Mouse (Mus musculus) thymus, postnatal 0 days (tissue): ENCODE data around the gene Psmd2. TPM values are rescaled to one million over a fixed set of nuclear protein-coding genes. Genes with fewer than 3 reads are reported as not detected.
"Not testable (repeated sequence)": the region's sequence is repeated elsewhere in the genome, so short reads cannot be mapped to it uniquely, and the experiment has no call there.

ENCODE experiments used
- DNase-seq: peaks from one replicate; pipeline ENCODE4 v3.0.0-alpha.2; 2015; ENCODE audit warnings: low spot score
- polyA plus RNA-seq: library from polyadenylated mRNA; unstranded; fragments of >200 nt; fragmentation: Nextera tagmentation; extraction: Ambion mirVana; gene quantifications from 2 replicates; pipeline ENCODE4 v1.2.1, GENCODE M21; 2015

Gene Psmd2
- polyA plus RNA-seq, 1 experiment from 2014 or later, result 264 TPM

DNA sequence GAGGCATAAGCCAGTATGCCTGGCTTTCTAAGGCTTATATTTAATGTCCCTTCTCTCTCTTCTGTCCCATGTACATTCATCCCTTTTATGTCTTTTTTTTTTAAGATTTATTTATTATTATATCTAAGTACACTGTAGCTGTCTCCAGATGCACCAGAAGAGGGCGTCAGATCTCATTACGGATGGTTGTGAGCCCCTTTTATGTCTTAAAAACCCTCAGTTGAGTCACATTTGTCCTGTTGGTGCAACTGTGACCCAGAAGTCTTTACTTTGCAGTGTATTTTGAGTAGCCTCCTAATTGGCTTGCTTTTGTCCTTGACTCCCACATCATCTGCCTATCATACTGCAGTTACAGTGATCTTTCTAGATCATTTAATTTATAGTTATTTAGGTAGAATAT is 1.9 kb downstream of the Psmd2 start:
- DNase-seq, result no peak

DNA sequence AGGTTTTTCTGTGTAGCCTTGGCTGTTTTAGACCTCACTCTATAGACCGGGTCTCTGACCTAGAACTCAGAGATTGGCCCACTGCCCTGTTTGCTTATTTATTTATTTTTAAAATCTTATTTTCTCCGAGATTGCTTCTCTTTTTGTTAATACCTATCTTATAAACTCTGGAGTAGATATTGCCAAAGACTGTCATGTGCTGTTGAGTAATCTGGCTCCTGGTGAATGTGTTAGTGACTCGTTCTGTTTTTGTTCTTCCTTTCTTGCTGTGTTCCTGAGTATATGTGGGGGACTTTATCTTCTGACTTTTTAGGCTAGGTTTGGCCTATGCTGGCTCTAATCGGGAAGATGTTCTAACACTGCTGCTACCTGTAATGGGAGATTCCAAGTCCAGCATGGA is 6.2 kb downstream of the Psmd2 start:
- no peak for DNase-seq

DNA sequence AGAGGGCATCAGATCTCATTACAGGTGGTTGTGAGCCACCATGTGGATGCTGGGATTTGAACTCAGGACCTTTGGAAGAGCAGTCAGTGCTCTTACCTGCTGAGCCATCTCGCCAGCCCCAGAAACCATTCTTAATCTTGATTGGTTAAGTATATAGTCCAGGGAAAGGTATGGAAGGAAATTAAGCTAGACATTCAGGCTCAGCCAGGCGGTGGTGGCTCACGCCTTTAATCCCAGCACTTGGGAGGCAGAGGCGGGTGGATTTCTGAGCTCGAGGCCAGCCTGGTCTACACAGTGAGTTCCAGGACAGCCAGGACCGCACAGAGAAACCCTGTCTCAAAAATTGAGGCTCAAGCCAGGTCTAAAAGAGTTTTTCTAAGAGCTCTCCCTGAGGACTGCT is 16.6 kb downstream of the Psmd2 start, which contains the start of gene Eif4g1:
Gene Eif4g1, plus strand, starts transcription at position 301 of the 400 bp plus-strand sequence.
- DNase-seq, result not testable (repeated sequence)

DNA sequence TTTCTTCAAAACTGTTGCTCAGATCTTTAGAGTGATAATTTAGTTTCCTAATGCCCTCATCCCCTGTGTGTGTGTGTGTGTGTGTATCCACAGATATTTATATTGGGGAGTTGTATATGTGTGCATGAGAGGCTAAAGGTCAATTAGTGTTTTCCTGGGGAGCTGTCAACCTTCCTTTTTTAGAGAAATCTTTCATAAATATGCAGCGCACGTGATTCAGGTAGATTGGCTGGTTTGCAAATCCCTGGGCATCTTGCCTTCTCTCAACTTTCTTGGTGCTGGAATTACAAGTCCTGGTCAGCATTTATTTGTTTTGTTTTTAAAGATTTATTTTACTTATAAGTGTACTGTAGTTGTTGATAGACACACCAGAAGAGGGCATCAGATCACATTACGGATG is 18.8 kb downstream of the Psmd2 start:
- no peak for DNase-seq

DNA sequence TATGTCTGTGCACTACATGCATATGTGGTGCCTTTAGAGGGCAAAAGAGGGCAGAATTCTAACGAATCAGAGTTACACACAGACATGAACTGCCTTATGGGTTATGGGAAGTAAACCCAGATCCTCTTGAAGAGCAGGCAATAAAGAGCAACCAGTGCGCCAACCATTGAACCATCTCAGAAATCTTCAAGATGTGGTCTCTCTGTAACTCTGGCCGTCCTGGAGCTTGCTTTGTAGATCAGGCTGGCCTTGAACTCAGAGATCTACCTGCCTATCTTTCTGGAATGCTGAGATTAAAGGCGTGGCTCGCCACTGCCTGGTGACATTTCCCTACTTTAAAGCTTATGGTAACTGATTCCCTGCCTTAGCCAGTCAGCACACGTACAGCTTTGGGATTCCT is 20.4 kb downstream of the Psmd2 start:
- peak; percentile 21 for DNase-seq

DNA sequence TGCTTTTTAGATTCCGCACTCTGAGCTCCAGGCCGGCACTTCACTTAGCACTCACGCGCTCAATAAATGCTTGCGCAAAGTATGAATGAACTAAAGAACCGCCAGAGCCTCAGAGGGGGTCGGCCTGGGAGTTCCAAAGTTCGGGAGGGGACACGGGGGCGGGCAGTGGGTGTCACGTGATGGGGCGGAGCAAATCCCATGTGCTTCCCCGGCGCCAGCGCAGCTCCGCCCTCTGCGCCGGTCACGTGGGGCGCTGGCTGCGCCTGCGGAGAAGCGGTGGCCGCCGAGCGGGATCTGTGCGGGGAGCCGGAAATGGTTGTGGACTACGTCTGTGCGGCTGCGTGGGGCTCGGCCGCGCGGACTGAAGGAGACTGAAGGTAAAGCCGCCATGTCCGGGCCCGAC is 21.0 kb downstream of the Psmd2 start:
- DNase-seq, result peak; percentile 93

DNA sequence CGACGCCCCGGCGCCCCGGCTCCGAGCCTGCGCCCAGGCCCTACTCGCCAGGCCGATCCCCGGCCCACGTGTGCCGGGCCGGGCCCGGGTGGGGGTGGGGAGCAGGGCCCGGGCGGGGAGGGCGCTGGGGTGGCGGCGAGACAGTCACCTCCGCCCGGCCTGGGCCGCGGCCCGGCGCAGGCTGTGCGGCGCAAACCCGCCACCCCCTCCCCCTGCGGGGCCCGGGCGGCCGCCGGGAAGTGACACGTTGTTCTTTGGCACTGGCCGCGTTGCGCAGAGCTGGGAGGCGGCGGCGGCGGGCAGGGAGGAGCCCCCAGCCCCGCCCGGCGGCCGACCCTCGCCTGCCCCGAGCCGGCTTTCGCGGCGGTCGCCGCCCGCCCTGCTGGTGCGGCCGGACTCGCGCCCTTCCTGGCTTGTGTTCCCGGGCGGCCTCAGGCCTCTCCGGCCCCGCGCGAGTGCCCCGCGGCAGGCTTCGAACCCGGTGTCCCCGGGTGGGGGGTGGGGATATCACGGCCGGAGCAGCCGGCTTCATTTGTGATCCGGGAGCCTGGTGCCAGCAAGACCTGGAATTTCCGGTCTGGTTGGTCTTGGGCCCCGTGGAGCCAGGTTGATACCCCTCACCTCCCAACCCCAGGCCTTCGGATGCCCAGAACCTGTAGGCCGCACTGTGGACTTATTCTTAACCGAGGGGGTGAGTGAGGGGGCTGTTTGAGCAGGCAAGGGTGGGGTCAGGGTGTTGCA is 21.7 kb downstream of the Psmd2 start:
- peak; percentile 10 for DNase-seq

DNA sequence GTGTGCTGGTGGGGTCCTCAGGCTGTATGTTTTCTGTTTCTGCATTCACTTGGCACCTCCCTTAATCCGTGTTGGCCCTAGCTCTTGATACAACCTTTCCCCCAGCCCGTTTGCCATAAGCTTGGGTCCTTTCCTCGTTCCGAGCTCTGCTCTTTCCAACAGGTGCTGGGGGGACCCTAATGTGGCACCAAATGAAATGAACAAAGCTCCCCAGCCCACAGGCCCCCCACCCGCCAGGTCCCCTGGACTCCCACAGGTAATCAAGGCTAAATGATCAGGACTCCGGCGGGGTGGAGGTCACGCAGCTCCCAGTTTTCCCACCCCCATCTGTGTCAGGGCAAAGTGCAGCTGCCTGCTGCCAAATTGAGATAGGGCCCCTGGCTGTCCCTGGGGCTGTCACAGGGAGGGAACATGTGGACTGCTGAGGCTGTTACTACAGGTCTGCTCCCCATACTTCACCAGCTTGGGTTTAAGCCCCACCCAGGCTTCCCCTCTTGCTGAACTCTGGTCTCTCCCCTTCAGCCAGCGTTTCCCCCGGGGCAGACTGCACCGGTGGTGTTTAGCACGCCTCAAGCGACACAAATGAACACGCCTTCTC is 22.4 kb downstream of the Psmd2 start:
- peak; percentile 39 for DNase-seq

DNA sequence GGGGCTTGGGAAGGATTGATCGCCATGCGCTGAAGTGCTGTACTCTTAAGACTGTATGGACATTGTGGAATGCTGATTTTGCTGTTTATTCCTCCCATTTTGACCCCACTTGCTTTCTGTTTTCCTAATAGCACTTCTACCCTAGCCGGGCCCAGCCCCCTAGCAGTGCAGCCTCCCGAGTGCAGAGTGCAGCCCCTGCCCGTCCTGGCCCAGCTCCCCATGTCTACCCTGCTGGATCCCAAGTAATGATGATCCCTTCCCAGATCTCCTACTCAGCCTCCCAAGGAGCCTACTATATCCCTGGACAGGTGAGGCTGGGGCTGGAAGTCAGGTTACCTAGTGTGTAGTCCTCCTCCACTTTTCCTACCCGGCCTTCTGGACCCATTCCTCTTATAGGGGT is 23.8 kb downstream of the Psmd2 start:
- DNase-seq, result no peak

DNA sequence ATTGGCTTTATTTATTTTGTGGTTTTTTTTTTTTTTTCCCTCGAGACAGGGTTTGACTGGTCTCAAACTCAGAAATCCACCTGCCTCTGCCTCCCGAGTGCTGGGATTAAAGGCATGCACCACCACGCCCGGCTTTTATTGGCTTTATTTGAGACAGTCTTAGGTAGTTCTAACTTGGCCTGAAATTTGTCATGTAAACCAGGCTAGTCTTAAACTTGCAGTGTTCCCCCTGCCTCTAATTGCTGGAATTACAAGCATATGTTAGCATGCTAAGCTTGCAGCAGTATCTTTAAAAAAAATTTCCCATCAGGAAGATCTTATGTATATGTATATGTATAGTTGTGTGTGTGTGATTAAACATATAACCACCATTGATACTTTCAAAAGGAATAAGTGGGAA is 25.2 kb downstream of the Psmd2 start:
- no peak for DNase-seq

DNA sequence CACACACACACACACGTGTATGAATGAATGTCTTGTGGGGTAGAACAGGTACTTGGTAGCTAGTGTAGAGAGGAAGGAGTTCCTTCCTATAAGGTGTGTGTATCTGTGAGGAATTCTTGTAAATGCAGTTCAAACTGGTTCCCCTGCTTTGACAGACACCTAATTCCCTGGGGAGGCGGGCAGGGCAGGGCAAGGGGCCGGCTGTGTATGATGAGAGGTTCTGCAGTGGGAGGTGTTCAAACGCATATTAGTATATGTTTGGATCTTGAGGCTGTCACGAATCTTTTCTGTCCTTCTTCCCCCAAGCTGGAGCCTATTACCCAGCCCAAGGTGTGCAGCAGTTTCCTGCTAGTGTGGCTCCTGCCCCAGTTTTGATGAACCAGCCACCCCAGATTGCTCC is 25.9 kb downstream of the Psmd2 start:
- DNase-seq, result no peak

DNA sequence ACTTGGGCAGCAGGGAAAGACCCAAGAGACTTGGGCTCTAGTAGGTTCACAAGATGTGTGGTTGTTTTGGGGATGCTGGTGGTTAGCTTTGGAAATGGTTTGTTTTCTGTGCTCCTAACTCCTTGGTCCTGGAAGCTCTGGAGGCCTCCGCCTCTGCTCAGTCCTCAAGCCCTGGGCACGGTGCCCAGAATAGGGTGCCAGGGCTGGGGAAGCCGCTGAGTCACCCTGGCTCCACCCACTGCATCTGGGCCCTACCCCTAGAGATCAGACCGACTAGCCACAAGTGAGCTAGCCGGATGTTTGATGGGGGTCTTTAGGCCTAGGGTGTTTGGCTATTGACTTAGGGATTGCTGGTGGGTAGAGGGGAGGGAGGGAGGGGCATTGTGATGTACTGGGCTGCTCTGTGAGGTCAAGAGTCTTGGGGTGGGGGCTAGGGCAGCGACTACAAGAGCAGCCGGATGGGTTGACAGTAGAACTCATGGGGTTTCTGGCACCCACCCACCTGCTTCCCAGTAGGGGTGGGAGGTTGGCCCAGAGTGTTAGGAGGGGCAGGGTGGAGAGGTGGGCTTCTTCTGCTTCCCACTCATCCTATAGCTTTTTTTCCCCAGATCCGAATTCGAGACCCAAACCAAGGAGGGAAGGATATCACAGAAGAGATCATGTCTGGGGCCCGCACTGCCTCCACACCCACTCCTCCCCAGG is 26.7 kb downstream of the Psmd2 start:
- DNase-seq, result no peak

DNA sequence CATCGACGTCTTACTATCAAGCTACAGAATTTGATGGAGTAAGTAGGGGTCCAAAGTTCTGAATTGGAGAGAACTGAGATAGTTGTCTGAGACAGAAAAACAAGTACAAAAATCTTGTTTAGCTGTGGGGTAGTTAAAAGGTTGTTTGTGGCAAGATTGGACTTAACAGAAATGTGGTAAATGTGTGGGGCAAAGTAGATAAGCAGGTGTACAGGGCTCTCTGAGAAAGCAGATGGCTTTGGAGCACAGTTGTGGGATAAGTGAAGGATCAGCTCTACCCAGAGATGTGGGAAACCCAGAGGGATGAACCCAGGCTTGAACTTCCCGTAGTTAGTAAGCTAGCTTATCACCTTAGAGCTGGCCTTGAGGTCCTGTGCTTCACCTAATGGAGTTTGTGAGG is 39.3 kb downstream of the Psmd2 start:
- DNase-seq, result no peak

DNA sequence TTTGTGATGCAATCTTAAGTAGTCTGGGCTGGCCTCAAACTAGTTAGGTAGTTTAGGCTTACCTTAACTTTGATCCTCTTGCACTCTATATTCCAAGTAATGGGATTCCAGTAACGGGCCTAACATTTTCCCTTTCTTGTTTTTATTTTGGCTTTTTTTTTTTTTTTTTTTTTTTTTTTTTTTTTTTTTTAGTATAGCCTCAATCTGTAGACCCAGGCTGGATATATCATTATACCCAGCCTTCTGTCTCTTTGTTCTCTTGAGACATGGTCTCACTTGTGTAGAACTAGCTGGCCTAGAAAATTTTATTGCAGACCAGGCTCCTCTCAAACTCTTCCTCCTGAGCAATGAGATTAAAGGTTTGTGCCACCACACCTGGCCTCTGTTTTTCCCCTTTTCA is 40.2 kb downstream of the Psmd2 start:
- DNase-seq, result no peak

DNA sequence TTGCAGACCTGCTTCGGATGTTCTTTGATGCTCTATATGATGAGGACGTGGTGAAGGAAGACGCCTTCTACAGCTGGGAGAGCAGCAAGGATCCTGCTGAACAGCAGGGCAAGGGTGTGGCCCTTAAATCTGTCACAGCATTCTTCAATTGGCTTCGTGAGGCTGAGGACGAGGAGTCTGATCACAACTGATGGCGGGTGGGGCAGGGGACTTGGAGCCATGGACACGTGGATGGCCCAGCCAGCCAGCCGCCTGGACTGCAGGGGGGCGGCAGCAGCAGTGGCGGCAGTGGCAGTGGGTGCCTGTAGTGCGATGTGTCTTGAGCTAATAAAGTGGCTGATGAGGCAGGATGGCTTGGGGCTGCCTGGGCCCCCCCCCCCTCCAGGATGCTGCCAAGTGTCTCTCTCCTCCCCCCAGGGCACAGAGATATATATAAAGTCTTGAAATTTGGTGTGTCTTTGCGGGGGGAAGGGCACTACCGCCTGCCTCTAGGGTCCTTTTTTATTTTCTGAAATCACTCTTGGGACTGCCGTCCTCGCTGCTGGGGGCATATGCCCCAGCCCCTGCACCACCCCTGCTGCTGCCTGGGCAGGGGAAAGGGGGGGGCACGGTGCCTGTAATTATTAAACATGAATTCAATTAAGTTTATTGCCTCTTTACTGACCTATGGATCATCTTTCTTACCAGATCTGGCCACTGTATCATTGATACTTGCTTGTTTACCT is 41.0 kb downstream of the Psmd2 start:
- DNase-seq, result no peak

DNA sequence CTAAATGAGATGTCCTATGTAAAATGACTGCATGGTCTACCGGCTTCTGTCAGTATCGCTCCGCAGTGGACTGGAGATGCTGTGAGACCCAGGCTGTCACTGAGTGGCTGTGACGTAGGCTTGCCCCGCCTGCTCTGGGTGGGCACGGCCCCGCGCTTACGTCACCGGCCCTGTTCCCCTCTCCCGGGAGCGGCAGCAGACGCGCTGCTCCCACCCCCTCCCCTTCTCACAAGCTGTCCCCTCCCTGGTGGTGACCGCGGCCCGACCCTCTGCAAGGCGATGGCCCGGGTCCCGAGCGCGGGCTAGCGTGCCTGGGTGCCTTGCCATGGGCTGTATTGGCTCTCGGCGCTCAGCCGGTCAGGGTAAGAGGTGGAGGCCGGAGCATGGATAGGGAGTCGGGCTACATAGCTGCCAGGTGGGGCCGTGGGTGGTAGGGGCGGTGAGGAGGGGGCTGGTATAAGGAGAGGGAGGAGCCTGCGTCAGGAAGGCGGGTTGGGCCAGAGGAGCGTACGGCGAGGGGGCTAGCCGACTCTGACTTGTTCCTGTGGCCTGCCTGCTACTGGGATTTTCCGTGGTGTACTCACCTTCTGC is 41.8 kb downstream of the Psmd2 start, which contains the start of gene Fam131a:
Gene Fam131a, plus strand, starts transcription at position 131 of the 591 bp plus-strand sequence.
- peak; percentile 72 for DNase-seq

DNA sequence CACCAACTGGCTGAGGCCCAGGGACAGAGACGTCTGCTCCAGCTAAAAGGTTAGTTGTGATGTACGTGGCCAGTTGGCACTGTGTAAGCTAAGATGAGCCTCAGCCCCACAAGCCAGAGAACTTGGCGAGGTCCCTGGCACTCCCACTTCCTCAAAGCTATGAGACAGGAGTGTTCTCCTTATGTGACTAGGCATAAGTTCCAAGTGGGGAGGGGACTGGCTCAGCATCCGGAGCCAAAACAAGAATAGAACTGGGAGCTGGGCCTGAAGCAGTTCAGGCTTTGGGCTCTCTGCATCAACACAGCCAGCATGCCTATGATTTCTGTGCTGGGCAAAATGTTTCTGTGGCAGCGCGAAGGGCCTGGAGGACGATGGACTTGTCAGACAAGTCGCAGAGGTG is 43.3 kb downstream of the Psmd2 start:
- DNase-seq, result no peak

DNA sequence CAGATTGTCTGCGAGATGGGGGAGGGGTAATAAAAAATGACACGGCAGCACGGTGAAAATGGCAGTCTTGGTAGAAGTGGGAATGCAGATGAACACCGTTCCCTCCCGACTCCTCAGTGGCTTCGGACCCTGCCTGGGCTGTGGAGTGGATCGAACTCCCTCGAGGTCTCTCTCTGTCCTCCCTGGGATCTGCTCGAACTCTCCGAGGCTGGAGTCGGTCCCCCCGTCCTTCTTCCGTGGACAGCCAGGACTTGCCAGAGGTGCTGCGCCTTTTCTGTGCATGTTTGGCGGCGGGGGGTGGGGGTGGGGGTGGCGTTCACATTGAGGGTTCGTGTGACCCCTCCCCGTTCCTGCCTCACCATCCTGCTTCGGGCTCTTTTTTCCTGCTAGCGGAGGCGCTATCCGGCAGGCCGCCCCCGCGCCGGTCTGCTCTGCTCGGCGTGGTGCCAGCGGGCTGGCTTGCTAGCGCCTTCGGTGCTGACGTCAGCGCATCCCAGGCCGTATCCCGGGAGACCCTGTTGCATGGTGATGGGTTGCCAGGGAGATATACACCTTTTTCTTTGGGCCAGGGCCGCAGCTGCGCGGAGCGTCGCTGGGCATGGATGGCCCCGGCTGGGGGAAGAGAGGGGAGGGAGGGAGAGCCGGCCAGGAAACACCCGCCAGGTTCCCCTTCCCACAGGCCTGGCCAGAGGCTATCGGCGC is 44.3 kb downstream of the Psmd2 start:
- DNase-seq, result no peak

DNA sequence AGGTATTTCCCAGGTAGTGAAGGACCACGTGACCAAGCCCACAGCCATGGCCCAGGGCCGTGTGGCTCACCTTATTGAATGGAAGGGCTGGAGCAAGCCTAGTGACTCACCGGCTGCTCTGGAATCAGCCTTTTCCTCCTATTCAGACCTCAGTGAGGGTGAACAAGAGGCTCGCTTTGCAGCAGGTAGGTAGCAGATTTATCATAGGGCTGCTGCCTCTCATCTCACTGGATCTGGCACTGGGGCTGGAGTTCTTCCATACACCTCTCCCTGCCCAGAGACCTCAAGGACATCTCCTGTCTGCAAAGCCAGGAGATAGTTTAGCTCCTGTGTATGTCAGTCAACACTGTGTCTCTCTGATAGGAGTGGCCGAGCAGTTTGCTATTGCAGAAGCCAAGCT is 47.8 kb downstream of the Psmd2 start:
- no peak for DNase-seq

DNA sequence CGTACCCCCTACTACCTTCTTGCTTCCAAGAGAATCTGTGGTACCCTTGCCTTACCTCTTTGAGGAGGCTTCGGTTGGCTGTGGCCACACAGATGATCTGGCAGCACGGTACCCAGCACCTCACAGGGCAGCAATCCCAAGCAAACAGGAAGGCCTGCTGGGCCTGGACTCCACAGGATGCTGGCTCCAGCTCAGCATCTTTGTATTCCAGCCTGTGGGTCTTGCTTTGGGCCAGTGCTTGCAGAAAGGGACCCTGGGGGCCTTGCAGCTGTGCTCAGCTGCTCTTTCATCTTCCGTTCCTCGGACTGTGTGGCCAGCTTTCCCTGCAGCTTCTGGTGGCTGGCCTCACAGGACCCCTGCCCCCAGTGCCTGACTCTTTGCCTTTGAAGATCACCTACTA is 48.6 kb downstream of the Psmd2 start:
- DNase-seq, result no peak

DNA sequence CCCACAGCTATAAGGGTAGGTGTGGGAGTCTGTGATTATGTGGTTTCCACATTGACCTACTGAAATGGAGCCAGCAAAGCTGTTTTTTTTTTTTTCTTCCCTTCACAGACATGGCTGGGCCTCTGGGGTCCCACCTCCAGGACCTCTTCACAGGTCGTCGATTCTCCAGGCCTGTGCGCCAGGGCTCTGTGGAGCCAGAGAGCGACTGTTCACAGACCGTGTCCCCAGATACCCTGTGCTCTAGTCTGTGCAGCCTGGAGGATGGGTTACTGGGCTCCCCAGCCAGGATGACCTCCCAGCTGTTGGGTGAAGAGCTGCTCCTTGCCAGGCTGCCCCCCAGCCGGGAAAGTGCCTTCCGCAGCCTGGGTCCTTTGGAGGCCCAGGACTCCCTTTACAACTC is 49.9 kb downstream of the Psmd2 start:
- DNase-seq, result no peak
